Mouse (Mus musculus): ENCODE data around the gene Ccser1. TPM values are rescaled to one million over a fixed set of nuclear protein-coding genes. Genes with fewer than 3 reads are reported as not detected.

The Ccser1 gene
- polyA plus RNA-seq, 1 experiment, result 12.7 TPM

- Histone ChIP-seq H3K4me3 (replicated peaks; ENCODE audit: insufficient read depth, low read depth, low read length) (no peak overlapping the region), H3K4me1 (ENCODE audit: control insufficient read depth, insufficient read depth, low read length) (no peaks in the 10 kb centered on the region), H3K27ac (ENCODE audit: insufficient read depth, low read length) (no peak overlapping the region), H3K27me3 (ENCODE audit: control insufficient read depth, insufficient read depth, low read length) (no peaks in the 10 kb centered on the region)
- WGBS, result 28% methylated on average over 1 of the region's 1 CpGs
- DNase-seq, result peak in 1 of 2 experiments; percentile 44
- TF ChIP-seq CTCF (IDR thresholded peaks at IDR 0.05; ENCODE audit: borderline replicate concordance, insufficient read depth, low read depth, low read length), result no peak
- TF ChIP-seq POLR2A (IDR thresholded peaks at IDR 0.05; ENCODE audit: borderline replicate concordance, insufficient read depth, low read length), result no peak
Observed at GRCm38 (mm10) chr6:61876302-61876701, 696.2 kb downstream of the Ccser1 start.

GRCm38 (mm10) chr6:61898238-61898637 lies 718.1 kb downstream of the Ccser1 start:
- no peak overlapping the region for H3K27ac ChIP-seq (ENCODE audit: insufficient read depth, low read length)
- 53% methylated on average over 4 of the region's 4 CpGs for WGBS
- no peaks in the 10 kb centered on the region for H3K4me1 ChIP-seq (ENCODE audit: control insufficient read depth, insufficient read depth, low read length)
- TF ChIP-seq CTCF (IDR thresholded peaks at IDR 0.05; ENCODE audit: borderline replicate concordance, insufficient read depth, low read depth, low read length) (no peak), POLR2A (IDR thresholded peaks at IDR 0.05; ENCODE audit: borderline replicate concordance, insufficient read depth, low read length) (no peak)
- DNase-seq, result no peak
- no peaks in the 10 kb centered on the region for H3K27me3 ChIP-seq (ENCODE audit: control insufficient read depth, insufficient read depth, low read length)
- H3K4me3 ChIP-seq (replicated peaks; ENCODE audit: insufficient read depth, low read depth, low read length), result no peak overlapping the region

- WGBS, result 24% methylated on average over 1 of the region's 1 CpGs
- TF ChIP-seq POLR2A (IDR thresholded peaks at IDR 0.05; ENCODE audit: borderline replicate concordance, insufficient read depth, low read length) (no peak), CTCF (IDR thresholded peaks at IDR 0.05; ENCODE audit: borderline replicate concordance, insufficient read depth, low read depth, low read length) (peak; percentile 46; the same call in 1 of the 2 replicates)
- Histone ChIP-seq H3K4me3 (replicated peaks; ENCODE audit: insufficient read depth, low read depth, low read length) (no peak overlapping the region), H3K4me1 (ENCODE audit: control insufficient read depth, insufficient read depth, low read length) (no peaks in the 10 kb centered on the region), H3K27ac (ENCODE audit: insufficient read depth, low read length) (no peak overlapping the region), H3K27me3 (ENCODE audit: control insufficient read depth, insufficient read depth, low read length) (no peaks in the 10 kb centered on the region)
- peak in 1 of 2 experiments; percentile 3 for DNase-seq
Observed at GRCm38 (mm10) chr6:61902715-61903114, 722.6 kb downstream of the Ccser1 start.

- WGBS, result 98% methylated on average over 3 of the region's 3 CpGs
- Histone ChIP-seq H3K4me1 (ENCODE audit: control insufficient read depth, insufficient read depth, low read length) (no peaks in the 10 kb centered on the region), H3K27me3 (ENCODE audit: control insufficient read depth, insufficient read depth, low read length) (no peaks in the 10 kb centered on the region), H3K27ac (ENCODE audit: insufficient read depth, low read length) (no peak overlapping the region), H3K4me3 (replicated peaks; ENCODE audit: insufficient read depth, low read depth, low read length) (no peak overlapping the region)
- no peak for DNase-seq
- TF ChIP-seq CTCF (IDR thresholded peaks at IDR 0.05; ENCODE audit: borderline replicate concordance, insufficient read depth, low read depth, low read length), result no peak
- no peak for TF ChIP-seq POLR2A (IDR thresholded peaks at IDR 0.05; ENCODE audit: borderline replicate concordance, insufficient read depth, low read length)
Observed at GRCm38 (mm10) chr6:61912896-61913295, 732.8 kb downstream of the Ccser1 start.

- Histone ChIP-seq H3K27ac (ENCODE audit: insufficient read depth, low read length) (no peak overlapping the region), H3K4me3 (replicated peaks; ENCODE audit: insufficient read depth, low read depth, low read length) (no peak overlapping the region), H3K4me1 (ENCODE audit: control insufficient read depth, insufficient read depth, low read length) (no peaks in the 10 kb centered on the region), H3K27me3 (ENCODE audit: control insufficient read depth, insufficient read depth, low read length) (no peaks in the 10 kb centered on the region)
- no peak for TF ChIP-seq POLR2A (IDR thresholded peaks at IDR 0.05; ENCODE audit: borderline replicate concordance, insufficient read depth, low read length)
- no peak for TF ChIP-seq CTCF (IDR thresholded peaks at IDR 0.05; ENCODE audit: borderline replicate concordance, insufficient read depth, low read depth, low read length)
- no peak for DNase-seq
- 87% methylated on average over 1 of the region's 1 CpGs for WGBS
Observed at GRCm38 (mm10) chr6:61931622-61932021, 751.5 kb downstream of the Ccser1 start.

- Histone ChIP-seq H3K4me1 (ENCODE audit: control insufficient read depth, insufficient read depth, low read length) (no peaks in the 10 kb centered on the region), H3K4me3 (replicated peaks; ENCODE audit: insufficient read depth, low read depth, low read length) (no peak overlapping the region), H3K27me3 (ENCODE audit: control insufficient read depth, insufficient read depth, low read length) (no peaks in the 10 kb centered on the region), H3K27ac (ENCODE audit: insufficient read depth, low read length) (no peak overlapping the region)
- TF ChIP-seq POLR2A (IDR thresholded peaks at IDR 0.05; ENCODE audit: borderline replicate concordance, insufficient read depth, low read length) (no peak), CTCF (IDR thresholded peaks at IDR 0.05; ENCODE audit: borderline replicate concordance, insufficient read depth, low read depth, low read length) (no peak)
- DNase-seq, result no peak
- 100% methylated on average over 1 of the region's 1 CpGs for WGBS
Observed at GRCm38 (mm10) chr6:61936656-61937055, 756.5 kb downstream of the Ccser1 start.

- Histone ChIP-seq H3K4me3 (replicated peaks; ENCODE audit: insufficient read depth, low read depth, low read length) (no peak overlapping the region), H3K27me3 (ENCODE audit: control insufficient read depth, insufficient read depth, low read length) (no peaks in the 10 kb centered on the region), H3K27ac (ENCODE audit: insufficient read depth, low read length) (no peak overlapping the region), H3K4me1 (ENCODE audit: control insufficient read depth, insufficient read depth, low read length) (no peaks in the 10 kb centered on the region)
- DNase-seq, result peak in 1 of 2 experiments; percentile 60
- TF ChIP-seq POLR2A (IDR thresholded peaks at IDR 0.05; ENCODE audit: borderline replicate concordance, insufficient read depth, low read length) (no peak), CTCF (IDR thresholded peaks at IDR 0.05; ENCODE audit: borderline replicate concordance, insufficient read depth, low read depth, low read length) (no peak)
- 25% methylated on average over 1 of the region's 1 CpGs for WGBS
Observed at GRCm38 (mm10) chr6:61939236-61939635, 759.1 kb downstream of the Ccser1 start.

- 93% methylated on average over 2 of the region's 2 CpGs for WGBS
- no peak for TF ChIP-seq POLR2A (IDR thresholded peaks at IDR 0.05; ENCODE audit: borderline replicate concordance, insufficient read depth, low read length)
Observed at GRCm38 (mm10) chr6:61953703-61954102, 773.6 kb downstream of the Ccser1 start.

More at GRCm38 (mm10) chr6:61953703-61954102, 773.6 kb downstream of the Ccser1 start:
- Histone ChIP-seq H3K4me3 (replicated peaks; ENCODE audit: insufficient read depth, low read depth, low read length) (no peak overlapping the region), H3K27ac (ENCODE audit: insufficient read depth, low read length) (no peak overlapping the region), H3K27me3 (ENCODE audit: control insufficient read depth, insufficient read depth, low read length) (no peaks in the 10 kb centered on the region), H3K4me1 (ENCODE audit: control insufficient read depth, insufficient read depth, low read length) (no peaks in the 10 kb centered on the region)
- no peak for DNase-seq

Measured in cerebellum, adult 2 months (tissue).